Mouse (Mus musculus): ENCODE data around the gene Wipi1. TPM values are rescaled to one million over a fixed set of nuclear protein-coding genes. Genes with fewer than 3 reads are reported as not detected.

Wipi1 gene
- total and polyA plus RNA-seq, 3 experiments: 2.6 to 8.2 TPM; not detected in 1

DNA sequence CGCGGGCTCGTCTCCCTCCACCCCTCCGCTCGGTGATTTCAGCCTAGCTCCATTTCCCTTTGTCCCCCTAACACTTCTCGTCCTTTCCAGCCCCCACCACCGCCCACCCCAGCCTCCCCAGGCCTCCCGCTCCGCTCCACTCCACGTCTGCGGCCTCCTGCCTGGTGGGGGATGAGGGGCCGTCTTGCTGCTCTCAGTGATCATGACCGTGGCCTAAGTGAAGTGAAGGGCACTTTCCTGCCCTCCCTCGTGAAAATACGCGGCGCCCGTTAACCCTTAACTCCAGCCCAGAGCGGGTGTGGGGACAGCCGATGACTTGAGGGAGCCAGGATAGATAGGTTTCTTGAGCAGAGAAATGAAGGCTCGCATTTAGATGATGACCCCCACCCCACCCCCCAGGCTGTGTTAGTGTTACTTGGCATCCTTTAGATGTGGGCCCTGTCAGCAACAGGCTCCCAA lies 39.8 kb upstream of the Wipi1 start:
- no peaks in the 10 kb centered on the region for H3K9me3 ChIP-seq (replicated peaks; ENCODE audit: insufficient read depth, low read length)
- H3K36me3 ChIP-seq (ENCODE audit: control insufficient read depth in 1 of 2, insufficient read depth in 2 of 2, low read length in 2 of 2): peaks cover 14 to 50% of the 10 kb centered on the region in 2 experiments
- peaks cover 36% of the 10 kb centered on the region for H3K79me2 ChIP-seq (ENCODE audit: control insufficient read depth, insufficient read depth, low read length, poor library complexity)
- TF ChIP-seq GABPA (IDR thresholded peaks at IDR 0.05; ENCODE audit: low read depth, low read length): no peak
- TF ChIP-seq MXI1 (IDR thresholded peaks at IDR 0.05; ENCODE audit: low read depth, low read length): 0 out of 2 replicates have a peak, but pooled peaks have one; percentile 34
- peak overlapping the region; percentile 82 to 89 for H3K4me3 ChIP-seq (ENCODE audit: control insufficient read depth in 1 of 2, insufficient read depth in 1 of 2, low read depth in 2 of 2, low read length in 2 of 2)
- peak overlapping the region; percentile 98 for H3K9ac ChIP-seq (ENCODE audit: control insufficient read depth, low read depth, low read length, poor library complexity, severe bottlenecking)
- DNase-seq (ENCODE audit: low read depth, low spot score): peak; percentile 60
- peaks cover 21 to 32% of the 10 kb centered on the region in 2 experiments for H3K4me1 ChIP-seq (ENCODE audit: control insufficient read depth in 1 of 2, insufficient read depth in 2 of 2, low read length in 2 of 2)
- peaks cover 6 to 8% of the 10 kb centered on the region in 2 experiments for H3K27me3 ChIP-seq (ENCODE audit: control insufficient read depth in 1 of 2, insufficient read depth in 2 of 2, low read length in 2 of 2)
- H3K27ac ChIP-seq (ENCODE audit: control insufficient read depth, low read depth, low read length): peak overlapping the region; percentile 52

DNA sequence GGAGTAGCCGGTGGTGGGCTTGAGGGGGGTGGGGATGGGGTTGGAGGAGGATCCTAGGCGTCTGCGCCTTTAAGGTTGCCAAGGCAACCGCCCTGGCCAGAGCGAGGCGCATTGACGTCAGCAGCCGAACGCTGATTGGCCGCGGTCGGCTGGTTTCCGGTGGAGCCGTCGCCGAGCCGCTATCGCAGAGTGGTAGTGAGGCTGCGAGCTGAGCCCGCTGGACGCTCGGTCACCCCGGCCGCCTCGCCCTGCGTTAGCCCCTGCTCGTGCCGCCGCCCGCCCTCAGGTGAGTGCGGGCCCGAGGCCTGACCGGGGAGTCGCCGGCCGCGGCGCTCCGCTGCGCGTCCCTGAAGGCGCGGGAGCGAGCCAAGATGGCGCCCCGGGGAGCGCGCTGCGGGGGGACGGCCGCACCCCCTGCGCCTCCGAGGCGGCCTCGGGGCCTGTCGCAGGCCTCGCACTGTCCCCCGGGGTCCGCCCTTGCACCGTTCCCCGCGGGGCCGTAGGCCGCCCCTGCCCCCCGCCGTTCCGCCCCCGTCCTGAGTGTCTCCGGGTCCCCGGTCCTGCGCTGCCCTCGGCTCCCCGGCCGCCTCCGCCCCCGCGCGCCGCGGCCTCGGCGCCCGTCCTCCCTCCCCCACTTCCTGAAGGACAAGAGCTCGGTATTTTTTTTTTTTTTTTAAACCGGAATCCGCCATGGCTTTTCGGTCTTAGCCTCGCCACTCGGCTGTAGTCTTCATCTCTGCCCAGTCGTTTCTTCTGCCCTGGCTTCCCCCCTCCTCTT lies 39.2 kb upstream of the Wipi1 start:
- Histone ChIP-seq H3K79me2 (ENCODE audit: control insufficient read depth, insufficient read depth, low read length, poor library complexity) (peaks cover 35% of the 10 kb centered on the region), H3K27me3 (ENCODE audit: control insufficient read depth in 1 of 2, insufficient read depth in 2 of 2, low read length in 2 of 2) (peaks cover 6 to 9% of the 10 kb centered on the region in 2 experiments), H3K27ac (ENCODE audit: control insufficient read depth, low read depth, low read length) (peak overlapping the region; percentile 86), H3K9me3 (replicated peaks; ENCODE audit: insufficient read depth, low read length) (no peaks in the 10 kb centered on the region), H3K36me3 (ENCODE audit: control insufficient read depth in 1 of 2, insufficient read depth in 2 of 2, low read length in 2 of 2) (peaks cover 14 to 43% of the 10 kb centered on the region in 2 experiments), H3K4me1 (ENCODE audit: control insufficient read depth in 1 of 2, insufficient read depth in 2 of 2, low read length in 2 of 2) (peaks cover 19 to 29% of the 10 kb centered on the region in 2 experiments), H3K4me3 (ENCODE audit: control insufficient read depth in 1 of 2, insufficient read depth in 1 of 2, low read depth in 2 of 2, low read length in 2 of 2) (peak overlapping the region; percentile 82 to 89), H3K9ac (ENCODE audit: control insufficient read depth, low read depth, low read length, poor library complexity, severe bottlenecking) (peak overlapping the region; percentile 98)
- peak; percentile 93 for DNase-seq (ENCODE audit: low read depth, low spot score)
- TF ChIP-seq MAFK (IDR thresholded peaks at IDR 0.05; ENCODE audit: borderline replicate concordance, low read depth, low read length) (no peak), TCF12 (IDR thresholded peaks at IDR 0.05; ENCODE audit: low read depth, low read length) (peak; percentile 71), NELFE (IDR thresholded peaks at IDR 0.05; ENCODE audit: low read depth, low read length) (peak; percentile 95), BHLHE40 (IDR thresholded peaks at IDR 0.05; ENCODE audit: borderline replicate concordance, low read depth, low read length) (no peak), TBP (IDR thresholded peaks at IDR 0.05; ENCODE audit: low read depth, low read length) (peak; percentile 60), USF2 (IDR thresholded peaks at IDR 0.05; ENCODE audit: borderline replicate concordance in 1 of 2, insufficient read depth in 1 of 2, low read depth in 1 of 2, low read length in 2 of 2) (no peak), E2F4 (IDR thresholded peaks at IDR 0.05; ENCODE audit: borderline replicate concordance, low read depth, low read length) (no peak), ZC3H11A (IDR thresholded peaks at IDR 0.05; ENCODE audit: low read depth, low read length) (no peak), ZKSCAN1 (IDR thresholded peaks at IDR 0.05; ENCODE audit: low read depth, low read length) (no peak), HCFC1 (IDR thresholded peaks at IDR 0.05; ENCODE audit: low read depth, low read length) (peak; percentile 83), MAX (IDR thresholded peaks at IDR 0.05; ENCODE audit: low read length) (peak; percentile 54; the same call in 1 of the 2 replicates), KAT2A (conservative IDR thresholded peaks at IDR 0.05; ENCODE audit: low read depth, low read length) (no peak; the same call in 1 of the 2 replicates), ELF1 (IDR thresholded peaks at IDR 0.05; ENCODE audit: low read depth, low read length) (peak; percentile 73), JUND (IDR thresholded peaks at IDR 0.05; ENCODE audit: low read depth, low read length) (no peak), MXI1 (IDR thresholded peaks at IDR 0.05; ENCODE audit: low read depth, low read length) (no peak), UBTF (IDR thresholded peaks at IDR 0.05; ENCODE audit: borderline replicate concordance, insufficient read depth, low read depth, low read length) (0 out of 2 replicates have a peak, but pooled peaks have one; percentile 18), MYC (IDR thresholded peaks at IDR 0.05; ENCODE audit: low read depth, low read length) (no peak), CHD1 (IDR thresholded peaks at IDR 0.05; ENCODE audit: low read depth, low read length) (no peak), NRF1 (IDR thresholded peaks at IDR 0.05; ENCODE audit: insufficient read depth, low read depth, low read length, poor library complexity, severe bottlenecking) (no peak), CHD2 (IDR thresholded peaks at IDR 0.05; ENCODE audit: low read length) (no peak), POLR2A (IDR thresholded peaks at IDR 0.05; ENCODE audit: control insufficient read depth in 1 of 2, insufficient read depth in 1 of 2, low read depth in 1 of 2, low read length in 2 of 2, poor library complexity in 1 of 2) (peak; percentile 92), POLR2AphosphoS2 (IDR thresholded peaks at IDR 0.05; ENCODE audit: low read length) (peak; percentile 79; the same call in 1 of the 2 replicates), EP300 (IDR thresholded peaks at IDR 0.05; ENCODE audit: low read depth in 1 of 2, low read length in 2 of 2) (peak in 1 of 2 experiments; percentile 12; a peak in 2 of 4 replicates), MEF2A (IDR thresholded peaks at IDR 0.05; ENCODE audit: extremely low read depth, insufficient replicate concordance, low read depth, low read length, poor library complexity, severe bottlenecking) (peak; percentile 64; the same call in 1 of the 2 replicates), ZMIZ1 (IDR thresholded peaks at IDR 0.05; ENCODE audit: low read depth, low read length) (peak; percentile 87), POLR2AphosphoS5 (IDR thresholded peaks at IDR 0.05; ENCODE audit: borderline replicate concordance, low read depth, low read length) (no peak), USF1 (IDR thresholded peaks at IDR 0.05; ENCODE audit: low read depth, low read length) (0 out of 2 replicates have a peak, but pooled peaks have one; percentile 14)
